Mouse (Mus musculus) naive thymus-derived CD4-positive, alpha-beta T cell, adult 2 months (primary cell): ENCODE data around the gene U2af1.

ENCODE experiments used
- DNase-seq: peaks from one replicate; pipeline ENCODE4 v3.0.0-alpha.2; 2011; ENCODE audit warnings: low read depth

U2af1 gene

GRCm38 (mm10) chr17:31660661-31661250, 2.1 kb upstream of the U2af1 start:
- DNase-seq = no peak

GRCm38 (mm10) chr17:31658136-31658467, 590 bp downstream of the U2af1 start:
- DNase-seq = no peak

DNA sequence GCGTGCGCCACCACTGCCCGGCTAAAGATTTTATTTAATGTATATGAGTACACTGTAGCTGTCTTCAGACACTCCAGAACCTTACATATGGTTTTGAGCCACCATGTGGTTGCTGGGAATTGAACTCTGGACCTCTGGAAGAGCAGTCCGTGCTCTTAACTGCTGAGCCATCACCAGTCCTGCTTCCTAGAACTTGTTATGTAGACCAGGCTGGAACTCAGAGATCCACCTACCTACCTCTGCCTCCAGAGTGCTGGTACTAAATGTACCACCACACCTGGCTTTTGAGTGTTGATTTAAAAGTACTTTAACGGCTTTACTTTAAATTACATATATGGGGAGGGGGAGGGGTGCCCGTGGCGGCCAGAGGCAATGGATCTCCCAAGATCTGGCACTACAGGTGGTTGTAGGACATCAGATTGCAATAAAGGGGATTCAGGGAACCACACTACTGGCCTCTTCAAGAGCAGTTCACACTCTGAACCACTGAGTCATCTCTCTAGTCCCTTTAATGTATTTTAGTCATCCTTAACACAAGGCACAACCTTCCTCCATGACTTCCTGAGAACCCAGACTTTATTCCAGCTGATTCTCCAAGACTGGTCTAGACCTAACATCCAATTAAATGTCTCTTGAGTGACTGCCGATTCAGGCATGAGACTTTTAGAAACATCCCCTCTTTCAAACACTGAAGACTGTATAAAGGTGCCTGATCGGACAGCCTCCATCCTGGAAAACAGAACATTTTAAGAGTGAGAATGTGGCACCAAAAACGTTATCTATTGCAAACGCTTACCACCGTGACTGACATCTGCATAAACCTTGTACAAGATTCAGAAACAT, 1.3 kb downstream of the U2af1 start:
- no peak for DNase-seq

DNA sequence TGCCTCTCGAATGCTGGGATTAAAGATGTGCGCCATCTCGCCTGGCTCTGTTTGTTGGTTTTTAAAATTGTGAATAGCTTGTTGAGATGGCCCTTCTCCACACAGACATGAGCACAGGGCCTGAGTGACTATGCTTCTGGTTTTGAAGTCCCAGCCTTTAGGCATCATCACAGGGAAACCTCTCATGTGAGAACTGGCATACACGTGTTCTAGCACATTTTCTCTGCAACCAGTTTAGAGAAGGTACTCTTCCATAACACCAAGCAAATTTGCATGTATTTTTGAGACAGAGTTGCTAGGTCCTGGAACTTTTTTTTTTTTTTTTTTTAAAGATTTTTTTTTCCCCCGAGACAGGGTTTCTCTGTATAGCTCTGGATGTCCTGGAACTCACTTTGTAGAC, 2.0 kb downstream of the U2af1 start:
- peak; percentile 31 for DNase-seq

GRCm38 (mm10) chr17:31655366-31655765, 3.3 kb downstream of the U2af1 start:
- no peak for DNase-seq

DNA sequence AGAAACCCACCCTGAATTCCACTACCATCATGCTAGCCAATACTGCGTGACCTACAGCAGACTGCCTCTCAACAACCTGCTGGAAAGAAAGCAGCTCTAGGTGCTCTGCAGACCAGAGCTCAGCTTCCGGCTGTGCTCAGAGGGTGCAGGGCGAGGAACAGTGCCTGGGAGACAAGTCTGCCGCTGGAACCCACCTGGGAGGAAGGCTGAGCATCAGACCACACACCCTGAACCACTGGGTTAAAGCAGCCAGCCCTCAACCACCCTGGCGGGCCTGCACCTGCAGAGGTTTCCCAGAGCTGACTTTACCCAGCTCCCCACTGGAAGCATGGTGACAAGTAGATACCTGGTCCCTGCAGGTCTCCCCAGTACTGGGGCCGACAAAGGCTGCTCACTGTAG, 5.4 kb downstream of the U2af1 start:
- no peak for DNase-seq

GRCm38 (mm10) chr17:31652152-31652551, 6.5 kb downstream of the U2af1 start:
- DNase-seq = no peak

GRCm38 (mm10) chr17:31646199-31647002, 12.3 kb downstream of the U2af1 start:
- DNase-seq = no peak

GRCm38 (mm10) chr17:31642913-31643312, 15.8 kb downstream of the U2af1 start:
- DNase-seq = no peak

GRCm38 (mm10) chr17:31642331-31642730, 16.4 kb downstream of the U2af1 start:
- no peak for DNase-seq

DNA sequence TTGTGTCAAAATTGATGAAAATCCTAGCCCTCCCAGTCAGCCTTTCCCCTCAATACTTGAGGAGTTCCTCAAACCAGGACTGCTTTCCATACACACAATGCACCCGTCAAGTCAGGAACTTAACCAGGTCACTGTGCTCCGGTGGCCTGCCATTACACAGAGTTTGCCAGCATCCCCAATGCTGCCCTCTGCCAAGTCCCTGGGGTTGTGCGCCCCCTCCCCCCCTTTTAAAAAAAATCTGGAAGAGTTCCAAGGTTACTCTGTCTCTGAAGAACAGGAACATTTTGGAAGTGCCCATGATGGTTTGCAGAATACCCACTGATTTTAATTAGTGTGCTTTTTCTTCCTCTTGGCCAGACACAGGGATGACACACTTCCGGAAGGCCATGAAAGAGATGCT, 19.0 kb downstream of the U2af1 start:
- no peak for DNase-seq

DNA sequence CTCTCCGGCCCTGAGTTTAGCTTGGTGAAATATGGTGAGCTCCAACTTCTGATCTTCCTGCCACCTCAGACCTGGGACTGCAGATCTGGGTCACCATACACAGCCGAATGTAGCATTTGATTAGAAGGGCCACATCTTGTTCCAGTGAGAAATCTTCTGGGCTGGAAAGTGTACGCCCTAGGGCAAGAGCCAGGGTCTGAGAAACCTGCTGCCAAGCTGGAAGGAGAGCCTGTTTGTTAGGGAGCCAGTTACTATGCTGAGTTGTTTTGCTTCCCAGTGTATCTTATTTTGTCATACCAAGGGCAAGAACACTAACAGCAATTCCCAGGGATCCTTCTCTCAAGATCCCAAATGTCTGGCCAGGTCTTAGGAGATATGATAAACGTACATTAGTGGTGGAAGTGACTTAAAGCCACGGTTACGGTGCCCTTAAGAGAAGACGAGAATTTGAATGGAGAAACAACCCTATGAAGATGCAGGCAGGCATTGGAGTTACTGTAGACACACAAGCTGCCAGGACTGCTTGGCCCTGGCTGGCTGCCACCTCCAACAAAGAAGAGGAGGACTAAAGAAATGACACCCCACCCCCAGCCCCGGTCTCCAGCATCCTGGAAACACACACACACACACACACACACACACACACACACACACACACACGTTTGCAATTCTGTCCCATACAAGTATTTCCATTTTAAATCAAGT, 20.7 kb downstream of the U2af1 start:
- DNase-seq = no peak

- DNase-seq = peak; percentile 28
These were observed 21.5 kb downstream of the U2af1 start, which contains the start of gene Cbs for GRCm38 (mm10) chr17:31636942-31637811. Cbs (minus strand) TSS chr17:31637238.

- no peak for DNase-seq
These were observed 22.3 kb downstream of the U2af1 start for GRCm38 (mm10) chr17:31636277-31636941.

DNA sequence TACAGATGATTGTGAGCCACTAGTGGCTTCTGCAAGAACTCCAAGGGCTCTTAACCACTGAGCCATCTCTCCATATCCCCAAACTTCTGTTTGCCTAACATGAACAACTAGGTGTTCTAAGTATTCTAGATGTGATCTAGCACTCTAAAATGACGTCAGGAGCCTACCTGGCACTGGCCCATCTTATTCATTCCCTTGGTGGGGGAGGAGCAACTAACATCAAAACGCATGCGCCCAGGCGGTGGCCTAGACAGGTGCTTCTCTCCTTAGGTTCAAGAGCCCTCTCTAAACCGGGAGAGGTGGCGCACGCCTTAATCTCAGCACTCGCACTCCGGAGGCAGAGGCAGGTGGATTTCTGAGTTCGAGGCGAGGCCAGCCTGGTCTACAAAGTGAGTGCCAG, 22.9 kb downstream of the U2af1 start:
- DNase-seq = no peak

GRCm38 (mm10) chr17:31634896-31635295, 23.8 kb downstream of the U2af1 start:
- DNase-seq = no peak

DNA sequence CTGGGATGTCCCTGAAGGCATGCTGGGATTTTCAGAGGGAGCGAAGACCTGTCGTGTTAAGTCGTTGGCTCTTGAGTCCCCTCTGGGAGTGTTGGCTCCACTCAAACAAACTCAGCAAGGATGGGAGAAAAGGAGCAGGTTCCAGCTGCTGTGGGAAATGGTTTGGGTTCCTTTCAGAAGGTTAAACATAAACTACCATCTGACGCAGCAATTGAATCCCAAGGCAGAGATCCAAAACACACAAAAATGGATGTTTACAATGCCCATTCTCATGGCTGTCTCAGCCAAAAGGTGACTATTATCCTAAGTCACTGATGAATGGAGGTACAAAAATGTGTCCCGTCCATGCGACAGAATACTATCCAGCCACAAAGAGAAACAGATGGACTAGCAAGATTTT, 25.7 kb downstream of the U2af1 start:
- no peak for DNase-seq

DNA sequence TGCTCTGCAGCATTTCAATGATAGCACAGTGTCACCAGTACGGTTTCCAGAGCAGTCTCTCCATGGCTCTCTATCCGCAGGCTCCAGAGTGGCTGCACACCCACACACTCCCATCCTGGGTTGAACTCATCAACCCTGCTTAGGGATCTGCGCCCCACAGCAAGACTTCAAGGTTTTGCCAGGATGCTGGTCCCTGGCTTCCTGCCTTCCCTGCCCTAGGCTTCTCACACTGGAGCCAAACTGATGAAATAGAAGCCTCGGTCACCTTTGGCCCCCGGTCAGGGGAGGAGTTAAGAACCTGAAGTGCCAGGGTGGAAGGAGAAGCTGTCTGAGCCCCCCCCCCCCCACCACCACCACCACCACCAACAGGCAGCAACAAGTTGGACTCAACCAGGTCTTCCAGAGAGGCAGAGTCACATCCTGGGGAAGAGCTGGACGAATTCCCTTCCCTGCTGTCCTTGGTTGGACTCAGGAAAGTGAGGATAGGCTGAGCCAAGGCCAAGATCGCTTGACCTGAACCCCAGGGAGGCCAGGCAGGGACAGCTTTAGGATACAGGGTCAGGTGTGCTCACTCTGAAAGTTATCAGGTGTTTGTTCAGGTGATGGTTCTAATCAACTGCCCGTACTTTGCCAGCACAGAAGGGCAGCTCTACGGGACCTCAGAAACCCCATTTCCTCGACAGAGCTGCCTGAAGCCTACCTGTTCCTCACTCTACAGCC, 27.5 kb downstream of the U2af1 start:
- no peak for DNase-seq

DNA sequence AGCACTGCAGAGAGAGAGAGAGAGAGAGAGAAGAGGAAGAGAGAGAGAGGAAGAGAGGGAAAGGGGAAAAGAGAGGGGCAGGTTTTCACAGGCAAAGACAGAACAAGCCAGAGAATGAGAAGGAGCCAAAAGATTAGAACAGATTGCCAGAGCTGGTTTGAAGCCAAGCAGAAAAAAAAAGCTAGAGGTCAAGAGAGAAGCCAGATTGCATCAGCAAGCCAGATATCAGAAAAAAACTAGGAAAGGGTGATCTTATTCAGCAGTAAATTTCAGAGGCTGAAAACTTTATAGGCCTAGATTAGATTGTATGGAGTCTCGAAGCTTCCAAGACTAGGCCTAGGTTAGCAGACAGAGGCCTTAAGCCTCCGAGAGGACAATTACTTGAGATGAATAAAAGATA, 30.7 kb downstream of the U2af1 start:
- no peak for DNase-seq

- no peak for DNase-seq
These were observed 35.6 kb downstream of the U2af1 start for GRCm38 (mm10) chr17:31623101-31623500.
